Mouse (Mus musculus) heart, adult 2 months (tissue): Measurements from ENCODE around the gene Slc17a1.

Experiments
- CTCF ChIP-seq: fragments of 200-600 bp; IDR thresholded peaks from 2 replicates; pipeline ENCODE4 v1.8.1; 2022; ENCODE audit warnings: antibody characterized with exemption, mild to moderate bottlenecking, moderate library complexity
- POLR2A ChIP-seq: fragments of 200-500 bp; IDR thresholded peaks from 2 replicates; pipeline ENCODE4 v1.6.1; 2011; ENCODE audit warnings: mild to moderate bottlenecking, low read depth, low read length, control low read depth; ENCODE audit not compliant: insufficient read depth

GRCm38 (mm10) chr13:23879636-23880035 lies 12.1 kb downstream of the Slc17a1 start:
- TF ChIP-seq POLR2A (no peak), CTCF (no peak)
